Mouse (Mus musculus): ENCODE results near the gene Gprc6a.

The Gprc6a gene

DNA sequence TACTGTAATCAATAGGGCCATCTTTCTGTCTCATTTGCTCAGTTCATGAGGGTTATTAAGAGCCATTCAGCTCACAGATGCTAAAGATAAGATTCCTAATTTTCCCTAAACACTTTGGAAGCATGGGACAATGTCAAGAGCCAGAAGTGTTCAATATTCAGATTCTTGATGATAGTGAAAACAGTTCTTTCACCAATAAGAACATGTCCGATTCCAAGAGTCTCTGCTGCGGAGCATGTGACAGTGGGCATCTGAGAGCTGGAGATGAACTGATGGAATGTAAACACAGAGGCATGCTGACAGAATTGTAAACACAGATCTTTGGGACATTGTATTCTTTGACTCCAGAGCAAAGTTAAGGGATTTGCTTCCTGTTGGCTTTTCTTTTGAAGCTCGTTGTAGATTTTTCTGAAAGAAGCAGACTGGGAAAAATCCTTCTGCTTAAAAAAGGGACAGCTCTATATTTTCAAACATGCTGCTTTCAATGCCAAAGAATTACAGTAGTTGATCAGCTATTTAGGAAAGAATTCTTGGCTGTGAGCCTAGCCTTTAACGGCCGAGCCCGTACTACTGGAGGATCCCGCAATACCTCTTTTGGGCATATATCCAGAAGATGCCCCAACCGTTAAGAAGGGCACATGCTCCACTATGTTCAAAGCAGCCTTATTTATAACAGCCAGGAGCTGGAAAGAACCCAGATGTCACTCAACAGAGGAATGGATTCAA lies at the start of gene Gprc6a:
Gene Gprc6a (minus strand): TSS at position 51 of the 726 bp plus-strand sequence.
- no peak for DNase-seq (ENCODE audit: extremely low read depth, low read depth, low spot score)

- DNase-seq (ENCODE audit: extremely low read depth, low read depth, low spot score): no peak
Observed at GRCm38 (mm10) chr10:51678251-51678639, 47.0 kb upstream of the Gprc6a start.

DNA sequence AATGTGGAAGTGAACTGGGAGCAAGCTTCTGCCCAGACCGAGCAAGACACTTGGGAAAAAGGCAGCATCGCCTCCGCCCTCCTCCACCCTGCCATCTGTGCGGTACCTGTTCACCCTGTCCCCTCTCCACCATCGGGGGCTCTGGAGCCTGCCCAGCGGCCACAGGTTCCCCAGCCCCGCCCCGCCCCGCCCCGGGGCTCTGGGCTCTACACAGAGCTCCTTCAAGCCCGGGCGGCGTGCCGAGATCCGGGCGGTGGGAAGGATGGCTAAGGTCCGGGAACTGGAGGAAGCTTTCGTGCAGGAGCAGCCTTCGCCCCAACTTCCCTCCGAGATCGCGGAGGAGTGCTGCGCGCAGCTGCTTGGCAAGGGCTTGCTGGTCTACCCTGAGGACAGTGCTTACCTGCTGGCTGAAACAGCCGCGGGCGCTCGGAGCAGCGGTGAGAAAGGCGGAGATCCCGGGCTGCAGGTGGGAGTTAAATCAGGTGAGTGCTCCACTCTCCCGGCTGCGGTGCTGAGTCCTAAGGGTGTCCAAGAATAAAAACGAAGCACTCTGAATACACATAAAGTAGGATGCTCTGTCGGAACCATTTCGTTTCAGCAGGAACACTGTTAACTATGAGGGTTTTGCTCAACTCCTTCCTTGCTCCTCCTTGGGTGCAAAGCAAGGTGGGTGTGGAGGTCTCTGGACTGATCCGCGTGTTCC lies 46.4 kb upstream of the Gprc6a start, which contains the start of gene Rfx6:
Gene Rfx6 (plus strand): TSS at position 209 of the 703 bp plus-strand sequence.
- no peak for DNase-seq (ENCODE audit: extremely low read depth, low read depth, low spot score)

DNA sequence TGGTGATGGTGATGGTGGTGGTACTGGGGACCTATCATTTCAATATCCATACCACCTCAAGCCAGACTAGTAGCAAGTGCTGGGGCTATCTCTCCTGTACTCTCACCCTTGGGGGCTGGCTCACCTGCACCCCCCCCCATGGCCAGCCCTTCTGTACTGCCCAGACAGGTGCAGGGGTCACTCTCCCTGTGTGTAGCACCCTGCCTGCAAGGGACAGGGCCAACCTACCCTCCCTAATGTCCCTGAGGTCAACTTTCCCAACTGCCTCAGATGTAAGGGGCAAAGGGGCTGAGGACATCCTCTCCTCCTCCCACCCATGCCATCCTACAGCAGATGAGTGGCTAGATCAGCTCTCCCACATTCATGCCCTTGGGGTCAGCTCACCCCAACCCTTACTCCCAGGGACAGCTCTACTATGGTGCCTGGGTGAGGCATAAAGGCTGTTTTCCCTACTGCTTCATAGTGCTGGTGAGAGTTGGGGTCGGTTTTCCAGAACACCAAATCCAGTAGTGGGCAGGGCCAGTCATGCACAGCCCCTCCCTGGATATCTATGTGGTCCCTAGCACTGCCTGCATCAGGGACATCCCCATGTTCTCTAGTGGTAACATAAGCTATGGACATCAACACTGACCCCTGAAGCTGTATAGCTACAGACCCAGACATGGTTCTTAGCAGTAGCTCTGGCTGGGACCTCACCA lies 41.0 kb upstream of the Gprc6a start:
- DNase-seq (ENCODE audit: extremely low read depth, low read depth, low spot score): no peak

GRCm38 (mm10) chr10:51671583-51671982 lies 40.3 kb upstream of the Gprc6a start:
- DNase-seq (ENCODE audit: extremely low read depth, low read depth, low spot score): no peak

GRCm38 (mm10) chr10:51669334-51669733 lies 38.1 kb upstream of the Gprc6a start:
- DNase-seq (ENCODE audit: extremely low read depth, low read depth, low spot score): no peak

DNA sequence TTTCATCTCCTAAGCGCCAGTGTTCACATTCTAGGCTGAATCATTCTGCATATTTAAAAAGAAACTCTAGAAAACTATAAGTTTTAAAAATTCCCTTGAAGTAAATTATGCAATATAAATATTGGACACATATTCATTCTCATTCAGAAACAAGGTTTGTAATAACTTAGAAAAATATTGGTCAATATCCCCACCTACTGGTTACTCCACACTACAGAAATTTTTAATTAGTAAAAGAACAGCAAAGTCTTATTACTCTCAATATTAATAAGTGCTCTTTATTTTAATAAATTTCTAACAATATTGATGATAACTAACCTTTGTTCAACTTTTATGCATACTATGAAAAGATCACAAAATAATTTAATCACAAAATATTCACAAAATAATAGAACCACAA lies 26.1 kb upstream of the Gprc6a start:
- no peak for DNase-seq (ENCODE audit: extremely low read depth, low read depth, low spot score)

- no peak for DNase-seq (ENCODE audit: extremely low read depth, low read depth, low spot score)
Observed at GRCm38 (mm10) chr10:51649506-51650221, 18.4 kb upstream of the Gprc6a start.

GRCm38 (mm10) chr10:51621193-51621592 lies 10.1 kb downstream of the Gprc6a start:
- DNase-seq (ENCODE audit: extremely low read depth, low read depth, low spot score): no peak

GRCm38 (mm10) chr10:51620126-51620525 lies 11.1 kb downstream of the Gprc6a start:
- DNase-seq (ENCODE audit: extremely low read depth, low read depth, low spot score): no peak

DNA sequence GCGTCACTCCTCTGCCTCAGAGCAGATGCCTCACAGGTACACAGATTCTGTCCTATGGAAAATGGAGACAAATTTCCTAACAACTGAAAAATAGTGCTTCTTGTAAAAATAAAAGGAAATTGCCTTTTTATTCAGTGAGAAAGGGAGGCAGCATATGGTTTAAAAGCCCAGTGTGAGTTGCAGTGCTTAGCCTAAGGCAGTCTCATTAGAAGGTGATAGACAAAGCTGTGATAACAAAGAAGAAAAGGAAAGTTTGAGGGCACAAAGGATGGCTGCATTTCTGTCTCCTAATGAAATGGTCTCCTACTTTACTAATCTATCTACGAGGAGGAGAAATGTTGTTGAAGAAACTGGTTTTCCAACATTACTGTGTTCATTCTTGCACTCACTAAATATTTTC lies 12.7 kb downstream of the Gprc6a start:
- DNase-seq (ENCODE audit: extremely low read depth, low read depth, low spot score): no peak

GRCm38 (mm10) chr10:51614826-51615590 lies 16.3 kb downstream of the Gprc6a start:
- no peak for DNase-seq (ENCODE audit: extremely low read depth, low read depth, low spot score)

DNA sequence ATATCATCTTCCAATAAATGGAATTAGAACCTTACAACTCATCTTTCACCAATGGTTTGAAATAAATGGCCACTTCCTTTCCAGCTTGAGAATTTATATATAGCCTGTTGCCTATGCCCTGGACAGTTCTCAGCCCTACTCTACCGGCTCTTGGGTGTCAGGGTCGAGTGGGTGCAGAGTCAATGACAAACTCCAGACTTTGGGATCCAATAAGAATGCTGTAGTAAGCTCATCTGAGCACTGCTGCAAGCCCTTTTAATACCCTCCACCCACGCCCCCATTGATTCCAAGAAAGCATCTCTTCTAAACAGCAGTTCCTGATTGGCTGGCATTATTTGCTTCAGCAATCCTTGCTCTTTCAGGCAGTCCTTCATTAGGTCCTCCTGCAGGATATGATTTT lies 17.8 kb downstream of the Gprc6a start:
- no peak for DNase-seq (ENCODE audit: extremely low read depth, low read depth, low spot score)

- DNase-seq (ENCODE audit: extremely low read depth, low read depth, low spot score): no peak
Observed at GRCm38 (mm10) chr10:51611969-51612682, 19.1 kb downstream of the Gprc6a start.

DNA sequence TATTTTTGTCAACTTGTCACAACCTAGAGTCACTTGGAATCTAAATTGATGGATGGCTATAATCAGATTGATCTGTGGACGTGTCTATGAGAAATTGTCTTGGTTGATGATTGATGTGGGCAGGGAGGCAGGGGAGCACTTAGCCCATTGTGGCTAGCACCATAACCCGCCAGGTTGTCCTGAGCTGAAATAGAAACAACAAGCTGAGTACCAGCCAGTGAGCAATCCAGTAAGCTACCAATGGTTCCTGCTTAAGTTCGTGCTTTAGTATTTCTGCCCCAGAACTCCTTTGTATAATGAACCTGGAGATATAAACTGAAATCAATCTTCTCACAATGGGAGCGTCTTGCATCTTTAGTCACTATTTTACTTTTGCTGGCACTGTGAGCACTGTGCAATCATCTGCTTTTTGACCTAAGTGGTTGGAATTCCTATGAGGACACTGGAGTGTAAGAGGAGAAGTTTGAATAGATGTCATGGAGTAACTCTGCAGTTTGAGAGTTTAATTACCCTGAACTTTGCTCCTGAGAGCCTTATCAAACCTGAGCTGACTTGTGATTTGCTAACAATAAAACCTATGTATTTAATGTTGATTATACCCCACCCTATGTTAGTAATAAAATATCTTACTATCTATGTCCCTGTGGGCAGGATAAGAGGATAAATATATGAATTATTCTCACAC lies 21.4 kb downstream of the Gprc6a start:
- DNase-seq (ENCODE audit: extremely low read depth, low read depth, low spot score): no peak

GRCm38 (mm10) chr10:51596928-51597635 lies 34.2 kb downstream of the Gprc6a start:
- no peak for DNase-seq (ENCODE audit: extremely low read depth, low read depth, low spot score)

- DNase-seq (ENCODE audit: extremely low read depth, low read depth, low spot score): no peak
Observed at GRCm38 (mm10) chr10:51595001-51595931, 36.0 kb downstream of the Gprc6a start.

DNA sequence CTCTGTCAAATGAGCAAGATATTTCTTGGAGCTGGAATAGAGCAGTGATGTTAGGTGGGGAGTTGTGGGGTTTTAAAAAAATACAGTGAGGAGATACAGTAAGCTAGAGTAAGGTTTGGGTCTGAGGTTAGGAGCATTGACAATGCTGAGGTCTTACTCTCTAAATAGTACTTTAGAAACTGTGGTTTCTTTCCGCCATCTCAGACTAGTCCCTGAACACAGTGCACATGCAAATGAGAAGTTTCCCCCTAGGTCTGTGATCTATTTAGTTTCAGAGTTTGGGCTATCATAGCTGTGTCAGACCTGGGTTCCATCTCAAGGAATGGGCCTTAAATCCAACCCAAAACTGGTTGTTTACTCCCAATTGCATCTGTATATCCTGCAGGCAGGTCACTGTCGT lies 39.7 kb downstream of the Gprc6a start:
- no peak for DNase-seq (ENCODE audit: extremely low read depth, low read depth, low spot score)
